Mouse (Mus musculus) thymus, postnatal 25 days (tissue): ENCODE results near the gene Col3a1.

Source experiments
- DNase-seq: peaks from one replicate; pipeline ENCODE4 v3.0.0; 2022

Gene Col3a1

DNA sequence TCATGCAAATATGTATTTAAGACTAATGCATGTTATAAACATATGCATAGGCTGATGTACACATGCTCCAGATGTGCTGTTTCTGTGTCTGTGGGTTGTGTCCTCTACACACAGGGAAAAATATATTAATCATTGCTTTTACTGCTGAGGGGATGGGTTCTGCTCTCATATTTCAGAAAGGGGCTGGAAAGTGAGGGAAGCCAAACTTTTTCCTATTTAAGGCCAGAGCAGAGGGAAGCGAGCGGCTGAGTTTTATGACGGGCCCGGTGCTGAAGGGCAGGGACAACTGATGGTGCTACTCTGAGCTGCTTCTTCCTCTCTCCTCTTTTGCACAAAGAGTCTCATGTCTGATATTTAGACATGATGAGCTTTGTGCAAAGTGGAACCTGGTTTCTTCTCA, at the start of gene Col3a1:
Col3a1 (plus strand) TSS at position 151 of the 400 bp plus-strand sequence.
- no peak for DNase-seq

DNA sequence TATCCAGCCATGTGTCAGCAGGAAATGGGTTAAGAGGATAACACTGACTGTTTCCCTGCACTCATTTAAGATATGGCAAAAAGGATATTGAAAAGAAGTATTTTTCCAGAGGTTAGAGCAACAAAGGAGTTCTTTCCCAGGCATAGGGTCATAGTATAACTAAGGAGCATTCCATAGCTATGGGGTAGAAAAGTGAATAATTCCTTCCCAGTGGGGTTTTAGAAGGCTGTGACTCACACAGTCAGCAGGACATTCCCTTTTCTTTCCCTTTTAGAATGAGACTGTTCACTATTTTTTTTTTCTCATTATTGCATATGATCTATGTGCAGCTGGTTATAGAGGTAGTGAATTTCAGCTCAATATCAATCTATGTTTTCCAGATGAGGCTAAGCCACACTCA, 41.9 kb upstream of the Col3a1 start:
- DNase-seq: no peak

DNA sequence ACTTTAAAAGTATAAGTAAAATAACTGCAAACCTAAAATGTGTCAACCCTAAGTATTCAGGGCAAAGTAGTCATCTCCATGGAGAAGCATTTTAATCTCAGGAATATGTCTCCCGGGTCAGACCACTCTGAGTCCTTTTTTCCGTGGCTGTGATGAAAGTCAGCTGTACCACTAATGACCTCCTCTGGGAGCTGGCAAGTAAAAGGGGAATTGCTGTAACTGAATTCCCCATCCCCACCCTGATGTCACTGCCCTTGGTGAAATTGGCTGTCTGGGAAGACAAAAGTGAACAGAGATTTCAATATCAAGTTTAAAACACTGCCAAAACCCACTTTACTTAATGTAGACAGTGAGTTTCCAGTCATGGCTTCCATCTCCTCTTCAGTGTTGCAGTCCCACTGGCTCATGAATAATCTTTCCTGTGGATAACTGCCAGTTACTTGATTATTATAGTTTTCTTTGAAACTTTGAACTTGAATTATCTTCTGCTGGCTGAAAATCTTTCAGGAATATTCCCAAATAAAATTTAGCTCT, 35.3 kb upstream of the Col3a1 start:
- no peak for DNase-seq

DNA sequence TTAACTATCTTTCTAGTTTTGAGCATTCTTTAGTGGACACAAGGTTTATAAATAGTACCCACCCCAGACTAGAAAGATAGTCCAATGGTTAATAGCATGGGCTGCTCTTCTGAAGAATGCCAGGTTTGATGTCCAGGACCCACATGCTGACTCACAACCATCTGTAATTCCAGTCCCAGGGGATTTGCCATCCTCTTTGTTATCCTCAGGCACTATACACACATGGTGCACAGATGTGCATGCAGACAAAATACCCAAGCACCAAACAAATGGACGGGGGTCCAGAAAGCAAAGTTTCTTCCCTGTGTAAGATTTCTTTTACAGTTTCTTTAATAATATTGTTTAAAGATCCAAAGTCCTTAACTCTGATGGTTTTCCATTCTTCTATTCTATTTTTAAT, 23.4 kb upstream of the Col3a1 start:
- DNase-seq: no peak

DNA sequence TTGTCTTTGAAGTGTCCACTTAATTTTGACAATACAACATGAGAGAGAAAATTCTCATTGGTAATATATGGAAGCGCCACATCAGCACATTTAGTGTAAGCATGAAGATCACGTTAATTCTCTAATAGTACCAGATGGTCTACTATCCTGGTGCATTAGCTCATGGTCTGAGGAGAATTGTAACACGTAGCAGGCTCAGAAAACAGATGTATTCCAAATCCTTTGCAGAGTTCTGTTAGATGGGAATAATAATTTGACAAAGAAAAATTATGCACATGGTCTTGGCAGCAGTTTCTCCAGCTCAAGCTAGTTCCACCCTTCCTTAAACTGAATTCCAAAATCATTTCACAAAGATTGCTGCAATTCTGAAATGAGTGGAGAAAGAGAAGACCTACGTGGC, 21.3 kb upstream of the Col3a1 start:
- DNase-seq: no peak

DNA sequence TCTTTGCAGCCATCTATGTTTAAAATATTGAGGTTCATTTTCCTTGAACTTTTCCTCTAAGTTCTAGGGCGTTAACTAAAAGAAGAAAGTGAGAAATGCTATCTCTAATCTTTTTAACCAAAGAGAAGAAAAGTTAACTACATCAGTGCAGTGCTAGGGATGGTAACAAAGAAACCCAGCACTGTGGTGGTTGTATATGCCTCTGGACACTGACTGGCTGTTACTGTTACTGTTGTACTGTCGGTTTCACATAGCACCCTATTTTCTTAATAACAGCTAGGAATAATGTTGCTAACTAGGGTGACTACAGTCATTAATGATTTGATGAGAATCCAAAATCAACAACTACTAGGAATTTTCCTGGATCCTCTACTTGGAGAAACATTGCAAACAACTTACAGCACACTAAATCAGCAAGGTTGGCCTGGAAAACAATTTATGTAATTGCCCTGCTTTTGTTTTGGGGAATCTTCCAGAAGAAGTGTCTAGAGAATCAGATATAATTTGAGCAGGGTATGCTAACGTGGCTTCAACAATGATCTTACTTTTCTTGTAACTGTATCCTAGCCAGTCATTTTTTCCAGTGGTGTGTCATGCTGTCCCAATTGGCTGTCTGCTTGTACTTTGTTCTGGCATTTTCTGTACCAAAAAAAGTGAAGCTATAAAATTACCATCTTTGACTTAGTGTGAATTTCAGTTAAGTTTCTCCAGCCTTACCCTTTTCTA, 11.8 kb upstream of the Col3a1 start:
- DNase-seq: no peak

DNA sequence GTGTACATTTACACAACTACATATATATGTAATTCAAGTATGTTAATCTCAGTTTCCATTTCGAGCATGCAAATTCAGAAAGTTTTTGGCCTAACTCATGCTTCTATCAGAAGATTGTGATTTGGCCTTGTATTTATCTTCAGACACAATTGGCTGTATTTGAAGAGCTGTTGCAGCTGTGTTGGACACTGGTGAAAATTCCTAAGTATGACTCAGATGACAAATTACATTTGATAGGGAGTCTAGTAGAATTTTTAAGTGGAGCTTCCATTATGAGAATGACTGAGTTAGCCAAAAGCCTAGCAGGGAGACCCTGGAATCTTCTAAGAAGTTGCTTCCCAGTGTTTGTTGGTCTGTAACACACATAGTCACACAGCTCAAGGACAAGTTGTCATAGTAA, 7.1 kb upstream of the Col3a1 start:
- DNase-seq: no peak

DNA sequence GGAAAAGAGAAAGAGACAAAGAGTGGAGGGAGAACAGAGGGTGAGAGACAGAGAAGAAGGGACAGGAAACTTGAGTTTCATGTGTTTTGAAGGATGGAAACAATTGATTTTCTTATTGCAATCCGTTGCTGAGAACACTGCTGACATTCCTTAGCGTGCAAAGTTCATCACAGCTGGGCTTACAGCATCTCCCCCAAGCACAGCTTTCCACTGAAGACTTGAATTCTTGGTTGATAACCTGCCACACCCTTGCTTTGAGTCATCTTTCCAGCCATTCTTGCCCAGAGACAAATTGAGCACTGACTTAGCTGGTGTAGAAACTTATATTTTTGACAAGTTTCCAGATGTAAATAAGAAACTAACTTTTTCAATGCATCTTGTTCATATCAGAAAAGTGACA, 2.3 kb upstream of the Col3a1 start:
- no peak for DNase-seq

DNA sequence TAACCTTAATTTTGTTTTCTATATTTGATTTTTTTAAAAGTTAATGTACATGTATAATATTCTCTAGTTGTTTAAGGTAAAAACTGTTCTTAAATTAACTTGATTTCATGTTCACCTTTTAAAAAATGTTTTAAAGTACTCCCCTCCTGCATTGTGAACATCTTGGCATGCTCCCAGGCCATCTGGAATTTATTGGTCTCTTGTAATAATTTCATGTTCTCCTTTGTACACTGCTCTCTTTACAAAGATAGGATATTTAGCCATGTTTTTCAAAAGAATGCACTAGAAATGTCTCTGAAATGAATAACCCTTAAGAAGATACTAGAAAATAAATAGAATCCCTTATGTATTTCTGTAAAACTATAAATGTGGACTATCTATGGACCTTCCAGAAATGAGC, 624 bp downstream of the Col3a1 start:
- no peak for DNase-seq

DNA sequence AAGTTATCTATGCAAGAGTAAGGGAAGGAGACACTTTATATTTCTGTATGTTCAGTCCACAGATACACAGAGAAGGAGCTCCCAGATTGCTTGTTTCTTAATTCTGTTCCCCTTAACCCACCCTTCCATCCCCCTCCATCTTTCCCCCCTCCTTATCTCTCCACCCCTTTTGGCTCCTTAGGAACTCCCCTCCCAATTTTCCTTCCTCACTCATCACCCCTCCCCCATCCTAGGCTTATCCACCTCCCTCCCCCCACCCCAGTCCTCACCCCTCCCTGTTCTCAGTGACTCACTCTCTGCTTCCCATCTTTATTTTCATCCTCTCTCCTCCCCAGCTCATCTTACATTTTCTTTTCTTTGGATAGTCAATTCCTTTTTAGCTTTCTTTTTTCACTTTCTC, 1.5 kb downstream of the Col3a1 start:
- DNase-seq: no peak

DNA sequence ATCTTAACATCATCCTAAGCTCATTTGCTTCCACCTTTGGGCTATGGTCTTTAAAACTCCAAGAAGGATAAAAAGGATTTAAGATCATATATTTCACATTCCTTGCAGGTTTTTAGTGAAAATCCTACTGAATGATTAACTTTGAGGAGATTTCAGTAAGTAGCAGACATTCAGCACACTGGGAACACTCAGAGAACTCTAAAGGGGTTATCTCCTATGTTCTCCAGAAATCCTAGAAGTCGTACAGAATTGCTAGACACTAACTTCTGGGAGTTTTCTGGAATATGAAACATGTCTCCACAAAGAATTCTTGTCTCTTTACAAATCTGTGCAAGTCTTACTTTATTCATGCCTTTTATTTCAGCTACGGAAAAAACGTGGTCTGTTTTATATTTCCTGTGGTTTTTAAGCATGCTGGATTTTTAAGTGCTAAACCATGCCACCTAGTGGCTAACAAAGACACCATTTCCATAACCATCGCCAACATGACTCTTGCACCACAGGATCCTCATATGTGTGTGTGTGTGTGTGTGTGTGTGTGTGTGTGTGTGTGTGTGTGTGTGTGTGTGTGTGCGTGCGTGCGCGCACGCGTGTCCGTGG, 2.5 kb downstream of the Col3a1 start:
- no peak for DNase-seq

DNA sequence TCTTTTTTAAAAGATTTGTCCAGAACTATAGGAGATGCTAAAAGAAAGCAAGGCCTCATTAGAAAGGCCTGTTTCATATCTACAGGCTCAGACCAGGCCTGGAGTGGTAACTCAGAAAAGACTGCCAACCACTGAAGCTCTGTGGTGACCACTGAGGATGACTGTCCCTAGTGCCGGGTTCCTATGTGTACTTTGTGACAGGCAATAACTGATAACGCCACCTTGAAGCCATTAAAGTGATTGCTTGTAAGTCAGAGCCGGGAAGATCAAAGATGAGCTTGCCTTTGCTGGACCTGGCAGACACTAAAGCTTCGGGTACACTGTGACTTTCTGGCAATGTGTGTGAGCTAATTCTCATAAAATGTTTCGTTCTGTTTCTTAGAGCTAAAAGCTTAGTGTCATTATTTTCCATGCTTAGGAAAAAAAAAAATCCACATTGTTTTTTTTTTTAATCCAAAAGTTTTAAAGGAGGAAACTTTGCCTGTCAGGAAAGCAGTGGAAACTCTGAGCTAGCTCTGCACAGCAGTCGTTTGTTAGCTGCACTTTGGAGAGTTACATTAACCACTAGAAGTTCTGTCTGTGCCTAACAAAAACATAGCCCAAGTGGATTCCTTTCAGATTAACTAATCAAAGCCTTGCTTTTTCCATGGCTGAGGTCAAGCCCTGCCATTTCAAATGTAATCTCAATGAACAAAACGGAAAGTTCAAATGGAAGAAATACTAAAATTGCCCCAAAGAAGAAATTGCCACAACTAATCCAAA, 4.6 kb downstream of the Col3a1 start:
- no peak for DNase-seq

DNA sequence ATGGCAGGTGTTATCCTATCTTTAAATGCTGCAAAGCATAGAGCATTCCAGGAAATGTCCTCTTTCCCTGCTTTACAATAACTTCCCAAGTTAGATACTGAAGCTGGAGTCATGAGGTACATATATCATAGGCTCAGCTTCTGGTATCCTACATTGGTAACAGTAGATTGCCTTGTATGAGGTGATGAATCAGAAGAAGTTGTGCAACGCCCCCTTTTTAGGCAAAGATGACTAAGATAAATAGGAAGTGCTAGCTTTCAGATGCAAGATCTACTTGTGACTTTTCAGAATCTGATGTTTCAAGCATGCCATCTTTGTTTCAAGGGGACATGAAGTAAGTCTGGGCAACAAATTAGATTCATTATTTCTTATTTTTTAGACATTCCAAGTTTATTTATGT, 6.9 kb downstream of the Col3a1 start:
- DNase-seq: no peak

DNA sequence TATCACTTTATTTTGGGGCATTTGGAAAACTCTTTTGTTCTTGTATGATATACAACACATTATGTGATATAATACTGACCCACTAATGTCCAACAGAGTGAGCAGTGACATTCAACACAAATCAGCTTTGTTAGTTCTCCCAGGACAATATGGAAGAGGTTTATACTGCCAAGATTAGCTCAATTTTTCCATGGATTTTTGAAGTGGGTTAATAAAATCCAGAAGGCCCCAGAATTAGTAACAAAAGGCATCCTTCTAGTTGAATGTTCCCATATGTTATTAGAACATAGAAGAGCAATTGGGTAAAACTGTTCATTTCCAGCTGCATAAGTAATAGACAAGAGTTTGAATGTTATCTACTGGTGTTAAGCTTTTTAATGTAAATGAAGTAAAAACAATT, 9.5 kb downstream of the Col3a1 start:
- no peak for DNase-seq

DNA sequence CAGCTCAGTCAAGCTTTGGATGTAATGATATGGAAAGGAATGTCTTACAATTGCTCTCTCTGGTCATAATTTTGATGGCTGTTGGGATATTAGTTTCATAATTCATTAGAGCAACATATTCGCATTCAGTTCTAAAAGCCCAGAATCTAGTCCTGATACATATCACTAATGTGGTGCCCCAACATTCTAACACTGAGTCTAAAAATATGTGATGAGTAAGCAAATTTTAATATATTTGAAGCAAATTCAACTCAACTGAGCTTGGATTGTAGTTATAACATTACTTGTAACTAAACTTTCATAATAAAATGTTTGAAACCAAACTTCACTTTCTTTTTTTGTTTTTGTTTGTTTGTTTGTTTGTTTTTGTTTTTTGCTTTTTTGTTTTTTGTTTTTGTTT, 17.8 kb downstream of the Col3a1 start:
- no peak for DNase-seq

DNA sequence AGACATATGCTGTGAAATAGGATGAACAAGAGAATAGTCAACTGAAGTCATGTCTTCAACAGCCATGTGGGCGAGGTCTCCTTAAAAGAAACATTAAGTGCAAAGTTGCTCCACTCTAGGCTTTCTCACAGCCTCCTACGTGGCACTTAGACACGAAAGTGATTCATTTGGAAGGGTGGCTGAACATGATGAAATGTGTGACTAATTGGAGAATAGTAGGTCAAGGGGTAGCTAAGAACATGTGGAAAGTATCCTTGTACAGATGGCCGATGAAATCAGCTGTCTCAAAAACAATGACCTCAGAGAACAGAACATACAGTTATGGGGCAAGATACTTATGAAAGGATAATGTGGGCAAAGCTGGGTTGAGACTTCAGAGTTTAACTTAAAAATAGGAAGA, 44.6 kb downstream of the Col3a1 start:
- DNase-seq: no peak

DNA sequence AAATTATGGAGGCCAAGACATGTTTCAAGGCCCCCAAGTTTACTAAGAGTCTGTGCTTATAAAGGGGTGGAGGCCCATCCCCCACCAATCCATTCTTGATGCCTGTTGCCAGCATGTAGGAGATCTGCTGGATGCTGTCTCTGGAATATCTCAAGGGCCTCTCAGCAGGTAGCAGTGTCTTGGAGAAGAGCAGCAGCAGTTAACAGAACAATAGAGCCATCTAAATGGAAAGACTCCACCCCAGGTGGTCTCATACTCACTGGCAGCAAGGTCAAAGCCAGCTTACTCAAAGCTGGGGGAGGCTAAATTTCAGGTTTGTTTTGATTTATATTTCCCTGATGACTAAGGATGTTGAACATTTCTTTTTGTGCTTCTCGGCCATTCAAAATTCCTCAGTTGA, 46.7 kb downstream of the Col3a1 start:
- DNase-seq: no peak

DNA sequence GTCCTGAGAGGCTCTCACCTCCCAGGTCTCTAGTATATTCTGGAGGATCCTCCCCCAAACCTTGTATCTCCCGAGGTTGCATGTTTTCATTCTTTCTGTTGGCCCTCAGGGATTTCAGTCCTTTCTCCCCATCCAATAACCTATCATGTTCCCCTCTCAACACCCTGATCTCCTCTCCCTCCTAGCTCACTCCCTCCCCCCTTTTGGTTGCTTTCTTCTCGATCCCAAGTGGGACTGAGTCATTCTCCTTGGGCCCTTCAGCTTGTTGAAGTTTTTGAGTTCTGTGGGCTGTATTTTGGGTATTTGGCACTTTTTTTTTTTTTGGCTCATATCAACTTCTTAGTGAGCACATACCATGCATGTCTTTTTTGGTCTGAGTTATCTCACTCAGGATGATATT, 47.8 kb downstream of the Col3a1 start:
- DNase-seq: no peak

DNA sequence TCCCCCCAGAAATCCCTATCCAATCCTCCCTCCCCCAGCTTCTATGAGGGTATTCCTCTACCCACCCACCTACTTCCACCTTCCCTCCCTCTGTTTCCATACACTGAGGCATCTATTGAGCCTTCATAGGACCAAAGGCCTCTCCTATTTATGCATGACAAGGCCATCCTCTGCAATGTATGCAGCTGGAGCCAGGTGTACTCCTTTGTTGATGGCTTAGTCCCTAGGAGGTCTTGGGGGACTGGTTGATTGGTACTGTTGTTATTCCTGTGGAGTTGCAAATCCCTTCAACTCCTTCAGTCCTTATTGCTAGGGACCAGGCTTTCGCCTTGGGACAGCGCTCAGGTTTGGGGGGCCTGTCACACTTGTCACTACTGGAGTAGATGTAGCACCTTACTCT, 48.3 kb downstream of the Col3a1 start:
- no peak for DNase-seq

DNA sequence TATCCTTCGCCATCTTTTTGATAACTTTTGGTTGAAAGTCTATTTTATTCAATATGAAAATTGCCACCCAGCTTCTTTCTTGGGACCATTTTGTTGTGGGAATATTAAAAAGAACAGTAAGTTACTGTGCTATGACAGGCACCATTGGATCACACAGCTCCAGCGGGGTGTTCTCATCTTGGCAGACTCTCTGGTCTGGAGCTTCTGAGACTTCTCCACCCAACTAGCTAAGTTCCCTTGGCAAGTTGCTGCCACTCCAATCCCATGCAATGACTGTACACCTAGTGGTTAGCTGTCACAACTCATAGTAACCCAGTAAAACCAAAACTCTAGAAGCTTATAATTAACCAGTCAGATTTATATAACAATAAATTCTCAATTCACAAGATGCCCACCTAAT, 51.9 kb downstream of the Col3a1 start:
- no peak for DNase-seq

DNA sequence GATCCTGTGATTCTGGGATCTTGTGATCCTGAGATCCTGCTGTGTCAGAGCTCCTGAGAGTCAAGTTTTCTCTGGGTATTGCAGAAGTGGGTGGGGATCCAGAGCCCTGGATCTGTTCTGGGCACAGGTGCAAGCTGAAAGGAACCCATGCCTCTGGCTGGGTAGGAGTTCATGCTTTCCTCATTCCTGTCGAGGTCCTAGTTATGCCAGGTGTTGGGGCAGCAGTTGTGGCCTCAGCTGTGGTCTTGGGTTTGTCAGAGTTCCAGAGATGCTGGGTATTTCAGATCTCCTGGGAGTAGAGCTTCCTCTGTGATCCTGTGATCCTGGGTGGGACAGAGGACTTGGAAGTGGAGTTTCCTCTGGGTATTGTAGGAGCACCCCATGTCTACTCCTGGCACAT, 54.1 kb downstream of the Col3a1 start:
- DNase-seq: no peak

DNA sequence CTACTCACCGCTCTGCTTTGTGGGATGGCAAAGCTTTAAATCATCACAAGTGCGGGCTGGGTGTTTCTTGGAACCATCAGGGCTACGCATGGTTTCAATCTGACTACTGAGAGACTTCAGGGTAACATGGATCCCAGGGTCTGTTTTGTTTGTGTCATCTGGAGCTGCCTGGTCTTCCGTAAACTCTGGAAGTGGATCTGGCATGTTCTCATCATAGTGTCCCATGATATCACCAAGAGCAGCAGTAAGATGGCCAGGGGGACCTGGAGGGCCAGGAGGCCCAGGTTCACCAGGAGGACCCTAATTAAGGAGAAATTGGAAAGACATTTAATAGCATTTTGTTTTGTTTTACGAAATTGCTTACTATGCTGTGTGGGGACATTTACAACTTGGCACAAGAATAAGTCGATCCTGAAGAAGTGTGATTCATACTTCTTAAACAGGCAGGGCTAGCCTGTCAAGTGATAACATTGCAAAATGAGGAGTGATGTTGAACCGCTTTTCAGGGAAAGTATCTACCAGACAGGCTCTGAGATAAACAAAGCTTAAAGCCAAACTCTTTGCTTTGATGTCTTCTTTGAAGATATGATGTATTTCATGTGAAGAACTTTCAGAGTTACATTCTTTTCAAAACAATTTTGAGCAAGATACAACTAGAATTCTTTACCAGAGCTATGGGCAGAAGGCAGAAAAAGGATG, 68.8 kb downstream of the Col3a1 start:
- DNase-seq: no peak

DNA sequence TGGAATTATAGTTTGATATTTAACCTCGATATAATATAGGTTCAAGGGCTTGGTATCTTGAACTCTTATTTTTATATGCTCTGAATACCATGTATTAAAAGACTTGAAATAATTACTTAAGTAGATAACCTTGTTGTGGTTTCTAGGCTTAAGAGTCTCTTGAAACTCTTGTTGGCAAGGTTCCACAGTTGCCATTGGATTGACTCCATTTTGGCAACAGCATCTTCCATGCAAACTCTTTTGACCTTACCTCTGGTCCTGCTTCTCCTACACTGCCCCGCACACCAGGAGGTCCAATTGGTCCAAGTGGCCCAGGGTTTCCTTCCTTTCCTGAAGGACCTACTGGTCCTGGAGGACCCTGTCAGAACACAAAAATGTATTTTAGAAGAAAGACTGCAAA, 70.5 kb downstream of the Col3a1 start:
- DNase-seq: no peak
